Mouse (Mus musculus): ENCODE results near the gene Cth. TPM values are rescaled to one million over a fixed set of nuclear protein-coding genes. Genes with fewer than 3 reads are reported as not detected.

The Cth gene
- polyA plus RNA-seq, 1 experiment: not detected

DNA sequence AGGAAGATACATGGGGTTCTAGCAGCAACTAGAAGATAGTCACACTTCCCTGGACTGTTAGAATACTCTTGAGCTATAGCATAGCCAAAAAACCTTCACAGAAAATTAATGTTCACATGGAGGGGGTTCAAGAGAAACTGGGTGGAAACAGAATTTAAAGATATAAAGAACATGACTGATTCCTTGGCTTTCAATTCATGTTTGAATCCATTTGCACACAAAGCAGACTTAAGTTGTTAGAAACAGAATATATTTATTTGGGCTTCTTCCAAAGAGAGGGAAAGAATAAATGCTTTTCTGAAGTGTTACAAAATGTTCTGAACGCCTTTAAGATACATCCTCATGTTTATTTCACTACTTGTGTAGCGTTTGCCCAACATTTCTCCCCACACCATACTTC, 57.0 kb downstream of the Cth start:
- no peaks in the 10 kb centered on the region for H3K4me1 ChIP-seq (ENCODE audit: control insufficient read depth, insufficient read depth, low read length)
- no peak overlapping the region for H3K4me3 ChIP-seq (ENCODE audit: insufficient read depth, low read depth, low read length)
- 77% methylated on average over 2 of the region's 2 CpGs for WGBS
- TF ChIP-seq POLR2A (IDR thresholded peaks at IDR 0.05; ENCODE audit: insufficient read depth, low read depth, low read length): no peak
- TF ChIP-seq CTCF (IDR thresholded peaks at IDR 0.05; ENCODE audit: insufficient read depth, low read depth, low read length): no peak
- H3K27ac ChIP-seq (ENCODE audit: insufficient read depth, low read depth, low read length): no peak overlapping the region

DNA sequence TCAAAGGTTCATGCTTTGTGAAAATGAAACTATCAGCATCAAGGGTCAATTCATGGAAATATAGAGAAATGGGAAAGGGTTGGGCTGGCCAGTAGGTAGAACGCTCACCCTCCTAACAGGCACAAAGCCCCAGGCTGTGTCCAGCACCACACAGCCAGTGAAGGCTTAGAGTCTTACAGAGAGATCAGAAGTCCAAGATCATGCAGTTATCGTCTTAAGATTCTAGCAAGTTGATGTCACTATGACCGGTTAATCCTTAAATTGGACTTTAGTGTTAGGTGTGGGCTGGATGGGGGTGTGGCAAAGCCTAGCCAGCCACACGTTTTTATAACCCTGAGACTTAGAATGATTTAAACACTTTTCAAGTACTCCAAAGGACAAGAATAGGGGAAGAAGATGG, 58.6 kb downstream of the Cth start:
- no peaks in the 10 kb centered on the region for H3K4me1 ChIP-seq (ENCODE audit: control insufficient read depth, insufficient read depth, low read length)

DNA sequence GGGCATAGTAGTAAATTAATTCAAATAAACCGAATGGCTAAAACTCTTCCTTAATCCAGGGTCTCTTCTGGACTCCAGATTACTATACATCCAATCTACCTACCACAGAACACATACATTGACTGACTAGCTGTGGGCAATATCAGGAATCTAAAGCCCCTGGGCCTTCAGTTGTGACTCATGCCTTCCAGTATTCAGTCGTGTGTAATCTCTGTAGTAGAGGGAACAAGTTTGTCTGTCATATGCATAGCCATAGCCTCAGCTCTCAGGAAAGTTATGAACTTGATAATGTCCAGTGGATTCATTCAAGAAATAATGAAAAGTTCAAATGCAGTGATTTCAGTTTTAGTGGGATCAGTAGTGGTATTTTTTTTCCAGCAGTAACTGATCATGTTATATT, 59.0 kb downstream of the Cth start:
- WGBS: 87% methylated on average over 2 of the region's 2 CpGs
- no peak overlapping the region for H3K4me3 ChIP-seq (ENCODE audit: insufficient read depth, low read depth, low read length)
- H3K4me1 ChIP-seq (ENCODE audit: control insufficient read depth, insufficient read depth, low read length): no peaks in the 10 kb centered on the region
- no peak for TF ChIP-seq CTCF (IDR thresholded peaks at IDR 0.05; ENCODE audit: insufficient read depth, low read depth, low read length)
- no peak for TF ChIP-seq POLR2A (IDR thresholded peaks at IDR 0.05; ENCODE audit: insufficient read depth, low read depth, low read length)
- H3K27ac ChIP-seq (ENCODE audit: insufficient read depth, low read depth, low read length): no peak overlapping the region

More for the DNA sequence above, 58.6 kb downstream of the Cth start:
- Histone ChIP-seq H3K27ac (ENCODE audit: insufficient read depth, low read depth, low read length) (no peak overlapping the region), H3K4me3 (ENCODE audit: insufficient read depth, low read depth, low read length) (no peak overlapping the region)
- TF ChIP-seq POLR2A (IDR thresholded peaks at IDR 0.05; ENCODE audit: insufficient read depth, low read depth, low read length) (no peak), CTCF (IDR thresholded peaks at IDR 0.05; ENCODE audit: insufficient read depth, low read depth, low read length) (no peak)
- WGBS: 74% methylated on average over 4 of the region's 4 CpGs

GRCm38 (mm10) chr3:157865431-157865830, 59.4 kb downstream of the Cth start:
- WGBS: 63% methylated on average over 6 of the region's 6 CpGs
- Histone ChIP-seq H3K27ac (ENCODE audit: insufficient read depth, low read depth, low read length) (no peak overlapping the region), H3K4me3 (ENCODE audit: insufficient read depth, low read depth, low read length) (no peak overlapping the region), H3K4me1 (ENCODE audit: control insufficient read depth, insufficient read depth, low read length) (no peaks in the 10 kb centered on the region)
- no peak for TF ChIP-seq POLR2A (IDR thresholded peaks at IDR 0.05; ENCODE audit: insufficient read depth, low read depth, low read length)
- no peak for TF ChIP-seq CTCF (IDR thresholded peaks at IDR 0.05; ENCODE audit: insufficient read depth, low read depth, low read length)

GRCm38 (mm10) chr3:157852806-157853205, 72.1 kb downstream of the Cth start:
- no peak overlapping the region for H3K4me3 ChIP-seq (ENCODE audit: insufficient read depth, low read depth, low read length)
- no peak for TF ChIP-seq POLR2A (IDR thresholded peaks at IDR 0.05; ENCODE audit: insufficient read depth, low read depth, low read length)
- TF ChIP-seq CTCF (IDR thresholded peaks at IDR 0.05; ENCODE audit: insufficient read depth, low read depth, low read length): no peak
- H3K4me1 ChIP-seq (ENCODE audit: control insufficient read depth, insufficient read depth, low read length): peaks cover 6% of the 10 kb centered on the region; the same call in 1 of the 2 replicates
- no peak overlapping the region for H3K27ac ChIP-seq (ENCODE audit: insufficient read depth, low read depth, low read length)
- WGBS: 49% methylated on average over 1 of the region's 1 CpGs

DNA sequence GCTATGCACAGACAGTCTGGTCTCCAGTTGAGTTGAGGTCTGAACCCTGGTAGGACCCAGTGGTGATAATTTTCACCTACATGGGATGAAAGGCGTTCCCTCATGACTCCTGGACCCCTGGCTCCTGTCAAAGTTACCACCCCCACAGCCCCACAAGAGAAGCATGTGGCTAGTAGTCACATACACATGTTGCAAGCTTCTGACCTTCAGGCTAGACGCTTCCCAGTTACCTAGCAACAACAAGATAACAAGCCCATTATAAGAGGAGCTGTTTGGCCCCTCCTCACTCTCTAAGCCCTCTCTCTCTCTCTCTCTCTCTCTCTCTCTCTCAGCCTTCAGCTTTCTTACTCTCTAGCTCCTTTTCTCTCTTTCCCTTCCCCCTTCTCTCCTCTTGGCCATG, 76.4 kb downstream of the Cth start:
- TF ChIP-seq CTCF (IDR thresholded peaks at IDR 0.05; ENCODE audit: insufficient read depth, low read depth, low read length) (no peak), POLR2A (IDR thresholded peaks at IDR 0.05; ENCODE audit: insufficient read depth, low read depth, low read length) (no peak)
- Histone ChIP-seq H3K27ac (ENCODE audit: insufficient read depth, low read depth, low read length) (no peak overlapping the region), H3K4me1 (ENCODE audit: control insufficient read depth, insufficient read depth, low read length) (peaks cover 6% of the 10 kb centered on the region; the same call in 1 of the 2 replicates), H3K4me3 (ENCODE audit: insufficient read depth, low read depth, low read length) (no peak overlapping the region)
- WGBS: 55% methylated on average over 2 of the region's 2 CpGs

DNA sequence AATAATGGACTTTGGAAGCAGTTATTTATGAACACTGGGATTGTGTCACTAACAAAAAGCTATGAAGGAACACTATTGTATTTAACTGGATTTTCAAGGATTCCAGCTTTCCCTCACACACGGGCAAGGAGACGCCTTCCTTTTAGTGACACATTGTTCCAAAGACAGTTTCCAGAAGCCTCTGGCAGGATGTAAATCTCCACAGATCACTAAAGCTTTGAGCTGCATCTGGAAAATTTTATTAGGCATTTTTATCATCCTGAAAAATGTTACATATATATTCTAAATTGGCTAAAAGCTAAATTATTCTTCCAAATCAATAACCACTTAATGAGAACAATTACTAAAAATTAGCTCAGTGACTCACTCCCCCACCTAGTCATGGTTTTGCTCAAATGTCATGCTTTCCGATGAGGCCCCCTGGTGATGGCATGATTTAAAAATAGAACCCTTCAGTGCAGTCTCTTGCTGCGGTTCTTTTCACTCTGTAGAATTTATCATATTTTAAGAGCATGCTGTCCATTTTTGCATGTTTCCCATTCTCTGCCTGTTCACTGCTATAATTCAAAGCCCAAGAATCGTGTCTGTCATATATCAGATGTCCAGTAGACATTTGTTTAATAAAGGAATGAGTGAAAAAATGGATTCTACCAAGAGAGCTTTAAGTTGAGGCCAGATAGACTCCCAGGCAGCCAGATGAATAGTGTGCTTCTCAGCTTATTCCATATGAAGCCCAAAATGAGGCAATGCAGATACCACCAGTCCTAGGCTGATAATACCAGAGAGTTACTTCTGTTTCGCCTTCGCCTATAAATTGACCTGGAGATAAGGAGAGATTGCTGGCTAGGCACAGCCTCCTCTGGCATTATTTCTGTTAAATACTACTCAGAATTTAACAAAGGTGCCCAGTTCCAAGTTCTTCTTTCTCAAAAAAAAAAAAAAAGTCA, 77.3 kb downstream of the Cth start:
- 51% methylated on average over 7 of the region's 7 CpGs for WGBS
- TF ChIP-seq CTCF (IDR thresholded peaks at IDR 0.05; ENCODE audit: insufficient read depth, low read depth, low read length) (no peak), POLR2A (IDR thresholded peaks at IDR 0.05; ENCODE audit: insufficient read depth, low read depth, low read length) (no peak)
- Histone ChIP-seq H3K4me3 (ENCODE audit: insufficient read depth, low read depth, low read length) (no peak overlapping the region), H3K27ac (ENCODE audit: insufficient read depth, low read depth, low read length) (no peak overlapping the region; the same call in 1 of the 2 replicates), H3K4me1 (ENCODE audit: control insufficient read depth, insufficient read depth, low read length) (peaks cover 6% of the 10 kb centered on the region; the same call in 1 of the 2 replicates)

Other genes starting within 250 kb of the Cth start
- gene Ankrd13c, start 22.2 kb upstream of the Cth start, polyA plus RNA-seq (2012; ENCODE audit: insufficient read depth, insufficient read length, low replicate concordance, missing spikeins): not detected in 2 replicates
- gene Srsf11, start 111.6 kb upstream of the Cth start, polyA plus RNA-seq (2012; ENCODE audit: insufficient read depth, insufficient read length, low replicate concordance, missing spikeins): 253 and 1,091 TPM in 2 replicates
- gene Lrrc40, start 111.6 kb upstream of the Cth start, polyA plus RNA-seq (2012; ENCODE audit: insufficient read depth, insufficient read length, low replicate concordance, missing spikeins): not detected in 2 replicates